Mouse (Mus musculus) lung, embryonic 16.5 days (tissue): ENCODE measurements around the gene Cbx7. TPM values are rescaled to one million over a fixed set of nuclear protein-coding genes. Genes with fewer than 3 reads are reported as not detected.

Experiments
- ATAC-seq: fragments of 200-750 bp; cut with Nextera tagmentation; 2 replicates; pipeline ENCODE4 v1.8.0; 2017; ENCODE audit warnings: low read depth, mild to moderate bottlenecking, moderate library complexity
- H3K27ac ChIP-seq: fragments of 300-500 bp; sonication (generic); 2 replicates; pipeline ENCODE4 v1.5.1; 2014; ENCODE audit warnings: mild to moderate bottlenecking, control low read depth, low read length
- H3K27me3 ChIP-seq: fragments of 300-500 bp; sonication (generic); 2 replicates; pipeline ENCODE4 v1.6.1; 2014; ENCODE audit warnings: low read depth, low read length, mixed read lengths; ENCODE audit not compliant: control insufficient read depth, insufficient read depth
- H3K36me3 ChIP-seq: fragments of 300-500 bp; sonication (generic); 2 replicates; pipeline ENCODE4 v1.6.1; 2014; ENCODE audit warnings: low read length; ENCODE audit not compliant: control insufficient read depth, insufficient read depth
- H3K4me1 ChIP-seq: fragments of 300-500 bp; sonication (generic); replicated peaks from 2 replicates; pipeline ENCODE4 v1.6.1; 2014; ENCODE audit warnings: low read length, mixed read lengths; ENCODE audit not compliant: control insufficient read depth, insufficient read depth
- H3K4me2 ChIP-seq: fragments of 300-500 bp; sonication (generic); 2 replicates; pipeline ENCODE4 v1.6.1; 2014; ENCODE audit warnings: low read depth, low read length, control low read depth
- H3K4me3 ChIP-seq: fragments of 300-500 bp; sonication (generic); 2 replicates; pipeline ENCODE4 v1.5.1; 2014; ENCODE audit warnings: mild to moderate bottlenecking, low read length, control low read depth
- H3K9ac ChIP-seq: fragments of 300-500 bp; sonication (generic); 2 replicates; pipeline ENCODE4 v1.6.1; 2014; ENCODE audit warnings: low read length, control low read depth
- H3K9me3 ChIP-seq: fragments of 300-500 bp; sonication (generic); 2 replicates; pipeline ENCODE4 v1.6.1; 2016; ENCODE audit warnings: low read length; ENCODE audit not compliant: control insufficient read depth
- WGBS: fragments of 180-500 bp; shearing (Covaris S2); extraction: QIAGEN DNeasy Blood & Tissue Kit; methylation state at CpG from one replicate; pipeline ENCODE4 v1.1.7; 2014; 5-methylcytosine and 5-hydroxymethylcytosine counted together
- polyA plus RNA-seq: library from polyadenylated mRNA; unstranded; fragments of >200 nt; fragmentation: Nextera tagmentation; extraction: Ambion mirVana; gene quantifications from 2 replicates; pipeline ENCODE4 v1.2.1, GENCODE M21; 2015

Cbx7 gene
- polyA plus RNA-seq, 1 experiment from 2014 or later, result 3.1 TPM

DNA sequence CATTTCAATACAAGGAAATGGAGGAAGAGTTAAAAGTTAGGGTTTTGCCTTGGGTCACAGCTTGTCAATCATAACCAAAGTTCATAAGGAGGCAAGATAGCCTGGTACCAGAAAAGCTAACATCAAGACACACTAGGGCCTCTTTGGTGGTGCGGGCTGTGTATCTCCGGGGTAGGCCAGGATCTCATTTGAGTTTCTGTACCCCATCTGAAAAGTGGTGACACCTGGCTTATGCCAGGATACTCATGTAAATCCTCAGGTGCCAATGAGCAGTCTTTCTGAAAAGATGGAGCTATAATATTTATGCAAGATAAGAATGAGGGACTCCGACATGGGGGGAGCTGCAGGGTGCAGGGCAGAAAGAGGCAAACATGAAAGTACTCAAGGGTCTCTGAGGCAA, 42.6 kb downstream of the Cbx7 start:
- H3K9ac ChIP-seq, result peak overlapping the region; percentile 78
- WGBS, result 72% methylated on average over 3 of the region's 3 CpGs

GRCm38 (mm10) chr15:79927637-79928122, 43.2 kb downstream of the Cbx7 start:
- Histone ChIP-seq H3K9me3 (no peaks in the 10 kb centered on the region), H3K4me2 (peak overlapping the region; percentile 86), H3K27me3 (peaks cover 3% of the 10 kb centered on the region; the same call in 1 of the 2 replicates), H3K27ac (peak overlapping the region; percentile 50; the same call in 1 of the 2 replicates), H3K4me1 (peaks cover 14% of the 10 kb centered on the region; the same call in 1 of the 2 replicates), H3K4me3 (peak overlapping the region; percentile 69), H3K36me3 (no peaks in the 10 kb centered on the region), H3K9ac (peak overlapping the region; percentile 78)
- ATAC-seq, result peak; percentile 87
- WGBS, result under 1% methylated on average over 29 of the region's 29 CpGs

More for the DNA sequence above, 42.6 kb downstream of the Cbx7 start:
- H3K4me2 ChIP-seq, result peak overlapping the region; percentile 86
- H3K36me3 ChIP-seq, result no peaks in the 10 kb centered on the region
- no peaks in the 10 kb centered on the region for H3K9me3 ChIP-seq
- H3K27ac ChIP-seq, result peak overlapping the region; percentile 40; the same call in 1 of the 2 replicates
- ATAC-seq, result no peak
- peaks cover 9% of the 10 kb centered on the region for H3K27me3 ChIP-seq
- H3K4me3 ChIP-seq, result peak overlapping the region; percentile 69
- H3K4me1 ChIP-seq, result peaks cover 16% of the 10 kb centered on the region; the same call in 1 of the 2 replicates

DNA sequence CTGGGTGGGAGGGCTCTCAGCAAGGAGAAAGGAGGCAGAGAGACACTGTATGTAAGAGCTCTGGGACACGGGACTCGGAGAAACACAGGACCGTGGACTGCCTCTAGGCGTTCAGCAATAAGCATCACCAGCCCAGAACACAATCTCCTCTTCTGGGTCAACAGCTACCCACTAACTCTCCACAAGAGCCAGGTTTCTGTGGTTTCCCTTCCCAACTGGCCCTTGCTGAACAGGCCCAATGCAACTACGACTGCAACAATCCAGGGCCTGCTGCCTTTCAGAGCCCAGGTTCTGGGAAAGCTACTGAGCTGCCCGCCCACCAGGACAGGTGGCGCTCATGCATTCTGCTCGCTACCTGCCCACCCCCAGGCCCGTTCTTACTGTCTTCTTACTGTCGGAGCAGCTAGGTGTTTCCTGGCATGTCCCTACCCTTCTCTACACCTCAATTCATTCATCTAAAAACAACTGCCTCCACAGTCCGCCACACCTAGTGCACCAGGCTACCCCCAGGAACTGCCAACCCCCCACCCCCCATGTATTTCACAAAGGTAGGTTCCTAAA, 44.0 kb downstream of the Cbx7 start:
- Histone ChIP-seq H3K9me3 (no peaks in the 10 kb centered on the region), H3K4me1 (peaks cover 12% of the 10 kb centered on the region; the same call in 1 of the 2 replicates), H3K36me3 (no peaks in the 10 kb centered on the region), H3K27me3 (no peaks in the 10 kb centered on the region; the same call in 1 of the 2 replicates), H3K4me2 (peak overlapping the region; percentile 86), H3K4me3 (peak overlapping the region; percentile 69), H3K27ac (peak overlapping the region; percentile 50; the same call in 1 of the 2 replicates), H3K9ac (peak overlapping the region; percentile 78)
- ATAC-seq, result no peak
- 78% methylated on average over 11 of the region's 11 CpGs for WGBS

- no peak overlapping the region for H3K4me2 ChIP-seq
- H3K9ac ChIP-seq, result no peak overlapping the region
- no peaks in the 10 kb centered on the region for H3K27me3 ChIP-seq
- no peak overlapping the region for H3K4me3 ChIP-seq
- no peak for ATAC-seq
- H3K4me1 ChIP-seq, result no peaks in the 10 kb centered on the region
- no peak overlapping the region for H3K27ac ChIP-seq
- WGBS, result 54% methylated on average over 2 of the region's 2 CpGs
- H3K36me3 ChIP-seq, result no peaks in the 10 kb centered on the region
- no peaks in the 10 kb centered on the region for H3K9me3 ChIP-seq
Measured at GRCm38 (mm10) chr15:79919787-79920186, 51.1 kb downstream of the Cbx7 start.

DNA sequence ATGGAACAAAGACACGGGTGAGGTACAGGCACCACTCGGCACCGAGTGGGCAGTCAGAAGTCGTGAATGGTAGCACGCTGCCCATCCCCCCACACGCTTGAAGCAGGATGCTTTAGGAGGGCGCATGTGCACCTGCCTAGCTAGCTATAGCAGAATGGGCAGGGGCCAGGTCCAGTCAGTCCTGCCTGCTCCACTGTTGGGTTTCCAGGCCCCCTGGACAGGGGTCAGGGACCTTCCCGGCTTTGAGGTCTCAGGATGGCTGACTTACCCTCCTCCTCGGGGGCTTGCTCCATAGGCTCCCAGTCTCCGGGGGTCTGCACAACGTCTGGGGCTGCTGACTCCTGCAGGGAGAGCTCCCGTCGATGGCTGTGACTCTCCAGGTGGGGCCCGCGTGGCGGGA, 52.4 kb downstream of the Cbx7 start:
- 86% methylated on average over 16 of the region's 16 CpGs for WGBS
- no peaks in the 10 kb centered on the region for H3K4me1 ChIP-seq
- no peaks in the 10 kb centered on the region for H3K27me3 ChIP-seq
- no peak overlapping the region for H3K4me3 ChIP-seq
- no peaks in the 10 kb centered on the region for H3K9me3 ChIP-seq
- no peak for ATAC-seq
- H3K4me2 ChIP-seq, result no peak overlapping the region
- H3K9ac ChIP-seq, result no peak overlapping the region
- H3K36me3 ChIP-seq, result no peaks in the 10 kb centered on the region
- no peak overlapping the region for H3K27ac ChIP-seq

- 87% methylated on average over 14 of the region's 14 CpGs for WGBS
- Histone ChIP-seq H3K4me1 (no peaks in the 10 kb centered on the region), H3K36me3 (no peaks in the 10 kb centered on the region), H3K27me3 (no peaks in the 10 kb centered on the region), H3K9me3 (no peaks in the 10 kb centered on the region), H3K27ac (no peak overlapping the region), H3K4me2 (no peak overlapping the region), H3K9ac (no peak overlapping the region), H3K4me3 (no peak overlapping the region)
- ATAC-seq, result no peak
Measured at GRCm38 (mm10) chr15:79917111-79917720, 53.7 kb downstream of the Cbx7 start.

GRCm38 (mm10) chr15:79916150-79916549, 54.8 kb downstream of the Cbx7 start:
- Histone ChIP-seq H3K4me2 (no peak overlapping the region), H3K27me3 (no peaks in the 10 kb centered on the region), H3K9me3 (no peaks in the 10 kb centered on the region), H3K36me3 (no peaks in the 10 kb centered on the region), H3K27ac (no peak overlapping the region), H3K4me1 (no peaks in the 10 kb centered on the region), H3K9ac (no peak overlapping the region), H3K4me3 (no peak overlapping the region)
- WGBS, result 68% methylated on average over 5 of the region's 5 CpGs
- no peak for ATAC-seq

DNA sequence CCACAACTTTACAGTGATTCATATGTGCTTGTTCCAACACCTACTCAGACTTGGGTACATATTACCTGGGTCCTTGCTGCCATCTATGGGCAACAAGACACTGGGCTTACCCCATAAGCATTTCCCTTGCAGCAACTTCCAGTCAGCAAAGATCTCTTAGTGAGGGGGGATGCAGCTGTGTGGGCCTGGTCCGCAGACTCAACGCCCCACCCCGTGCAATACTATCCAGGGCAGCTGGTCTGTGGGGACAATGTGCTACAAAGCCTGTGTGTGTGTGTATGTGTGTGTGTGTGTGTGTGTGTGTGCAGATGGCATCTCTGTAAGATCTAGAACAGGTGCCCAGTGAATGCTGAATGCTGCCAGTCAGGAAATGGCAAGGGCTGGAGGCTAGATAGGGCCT, 56.6 kb downstream of the Cbx7 start:
- Histone ChIP-seq H3K9me3 (no peaks in the 10 kb centered on the region), H3K4me3 (no peak overlapping the region), H3K9ac (no peak overlapping the region), H3K27me3 (no peaks in the 10 kb centered on the region), H3K27ac (no peak overlapping the region), H3K4me2 (no peak overlapping the region), H3K4me1 (no peaks in the 10 kb centered on the region), H3K36me3 (no peaks in the 10 kb centered on the region)
- ATAC-seq, result no peak
- WGBS, result 80% methylated on average over 3 of the region's 3 CpGs

- no peaks in the 10 kb centered on the region for H3K4me1 ChIP-seq
- 0 out of 2 replicates have a peak, but pooled peaks cover 1% of the 10 kb centered on the region for H3K36me3 ChIP-seq
- 70% methylated on average over 6 of the region's 6 CpGs for WGBS
- H3K4me3 ChIP-seq, result no peak overlapping the region
- H3K27me3 ChIP-seq, result no peaks in the 10 kb centered on the region
- H3K9ac ChIP-seq, result no peak overlapping the region
- no peak overlapping the region for H3K27ac ChIP-seq
- no peaks in the 10 kb centered on the region for H3K9me3 ChIP-seq
- no peak for ATAC-seq
- no peak overlapping the region for H3K4me2 ChIP-seq
Measured at GRCm38 (mm10) chr15:79913761-79914346, 57.1 kb downstream of the Cbx7 start.
